Mouse (Mus musculus) liver, embryonic 14.5 days (tissue): ENCODE measurements around the gene Pip5k1b. TPM values are rescaled to one million over a fixed set of nuclear protein-coding genes. Genes with fewer than 3 reads are reported as not detected.
"Not testable (repeated sequence)": the region's sequence is repeated elsewhere in the genome, so short reads cannot be mapped to it uniquely, and the experiment has no call there.

Experiments
- ATAC-seq: fragments of 200-750 bp; cut with Nextera tagmentation; 2 replicates; pipeline ENCODE4 v1.8.0; 2017; ENCODE audit warnings: moderate number of reproducible peaks, mild to moderate bottlenecking, moderate library complexity; ENCODE audit not compliant: insufficient read depth
- DNase-seq, 3 experiments: peaks; one replicate each; pipeline ENCODE4 v3.0.0-alpha.2; 2012 to 2013; ENCODE audit warnings: low read depth in 3 of 3, low spot score in 3 of 3
- H3K27ac ChIP-seq: fragments of 300-500 bp; sonication (generic); 2 replicates; pipeline ENCODE4 v1.5.1; 2014; ENCODE audit warnings: moderate library complexity, mild to moderate bottlenecking, control low read depth, inconsistent platforms
- H3K27me3 ChIP-seq: fragments of 300-500 bp; sonication (generic); 2 replicates; pipeline ENCODE4 v1.6.1; 2014; ENCODE audit warnings: mild to moderate bottlenecking, low read length, moderate library complexity; ENCODE audit not compliant: control insufficient read depth, insufficient read depth
- H3K36me3 ChIP-seq: fragments of 300-500 bp; sonication (generic); replicated peaks from 2 replicates; pipeline ENCODE4 v1.6.1; 2014; ENCODE audit warnings: low read depth; ENCODE audit not compliant: control insufficient read depth, insufficient read depth
- H3K4me1 ChIP-seq, 2 experiments: fragments of 200-500 bp in 1 of 2; fragments of 300-500 bp in 1 of 2; sonication (generic) in 1 of 2; replicated peaks; 2 replicates each; pipeline ENCODE4 v1.6.1; 2012 to 2014; ENCODE audit warnings: antibody characterized with exemption in 1 of 2, inconsistent platforms in 1 of 2, low read length in 1 of 2; ENCODE audit not compliant: control insufficient read depth in 2 of 2, insufficient read depth in 2 of 2
- H3K4me2 ChIP-seq: fragments of 300-500 bp; sonication (generic); 2 replicates; pipeline ENCODE4 v1.6.1; 2014; ENCODE audit warnings: low read depth, mild to moderate bottlenecking, control low read depth, moderate library complexity
- H3K4me3 ChIP-seq, 2 experiments: fragments of 200-500 bp in 1 of 2; fragments of 300-500 bp in 1 of 2; sonication (generic) in 1 of 2; 2 replicates each; pipeline ENCODE4 v1.5.1; 2012 to 2014; ENCODE audit warnings: low read depth in 2 of 2, low read length in 2 of 2, mild to moderate bottlenecking in 2 of 2, control low read depth in 1 of 2, inconsistent platforms in 1 of 2, moderate library complexity in 1 of 2; ENCODE audit not compliant: insufficient read depth in 1 of 2
- H3K9ac ChIP-seq: fragments of 300-500 bp; sonication (generic); replicated peaks from 2 replicates; pipeline ENCODE4 v1.6.1; 2014; ENCODE audit warnings: mild to moderate bottlenecking, control low read depth, moderate library complexity
- H3K9me3 ChIP-seq: fragments of 300-500 bp; sonication (generic); 2 replicates; pipeline ENCODE4 v1.6.1; 2016; ENCODE audit warnings: low read length, mixed read lengths; ENCODE audit not compliant: control insufficient read depth
- CTCF ChIP-seq: IDR thresholded peaks from 2 replicates; pipeline ENCODE4 v1.5.1; 2016; ENCODE audit warnings: antibody characterized with exemption, low read depth, control low read depth
- EP300 ChIP-seq: IDR thresholded peaks from 2 replicates; pipeline ENCODE4 v1.6.1; 2016; ENCODE audit warnings: antibody characterized with exemption, low read depth
- WGBS: fragments of 180-500 bp; shearing (Covaris S2); extraction: QIAGEN DNeasy Blood & Tissue Kit; methylation state at CpG from one replicate; pipeline ENCODE4 v1.1.7; 2014; ENCODE audit not compliant: insufficient replicate concordance; 5-methylcytosine and 5-hydroxymethylcytosine counted together
- polyA plus RNA-seq, 2 experiments: library from polyadenylated mRNA; depleted of rRNA in 1 of 2; stranded (reverse) in 1 of 2; unstranded in 1 of 2; fragments of >200 nt; fragmentation: Nextera tagmentation in 1 of 2; extraction: Ambion mirVana in 1 of 2; gene quantifications; 2 replicates each; pipeline versions ENCODE4 v1.2.1 to v1.2.3; 2012 to 2014

The Pip5k1b gene
- polyA plus RNA-seq, 2 experiments: 8.1 to 10.8 TPM

- no peak for ATAC-seq
- Histone ChIP-seq H3K27ac (peak overlapping the region; percentile 23), H3K4me1 (peaks cover 21 to 28% of the 10 kb centered on the region in 2 experiments), H3K9ac (peak overlapping the region; percentile 80), H3K4me3 (peak overlapping the region; percentile 82 to 84), H3K36me3 (no peaks in the 10 kb centered on the region), H3K27me3 (peaks cover 17% of the 10 kb centered on the region), H3K4me2 (peak overlapping the region; percentile 82), H3K9me3 (no peaks in the 10 kb centered on the region)
- DNase-seq: no peak
- WGBS: under 1% methylated on average over 12 of the region's 12 CpGs
- TF ChIP-seq EP300: no peak
- peak; percentile 20 for TF ChIP-seq CTCF
Observed at GRCm38 (mm10) chr19:24556585-24556966, 904 bp upstream of the Pip5k1b start.

- Histone ChIP-seq H3K36me3 (no peaks in the 10 kb centered on the region), H3K27me3 (peaks cover 17% of the 10 kb centered on the region), H3K9ac (peak overlapping the region; percentile 80), H3K4me1 (peaks cover 21 to 28% of the 10 kb centered on the region in 2 experiments), H3K4me2 (peak overlapping the region; percentile 82), H3K27ac (peak overlapping the region; percentile 64), H3K4me3 (peak overlapping the region; percentile 82 to 84), H3K9me3 (no peaks in the 10 kb centered on the region)
- TF ChIP-seq EP300 (no peak), CTCF (no peak)
- ATAC-seq: peak; percentile 90
- 1% methylated on average over 44 of the region's 74 CpGs for WGBS
- DNase-seq: peak; percentile 60 to 69 (median 61)
Observed at GRCm38 (mm10) chr19:24555904-24556584, 372 bp upstream of the Pip5k1b start.

- H3K9ac ChIP-seq: peak overlapping the region; percentile 80
- H3K4me1 ChIP-seq: peaks cover 21 to 28% of the 10 kb centered on the region in 2 experiments
- TF ChIP-seq CTCF: no peak
- no peak for TF ChIP-seq EP300
- DNase-seq: peak; percentile 55 to 69 (median 61)
- under 1% methylated on average over 19 of the region's 19 CpGs for WGBS
- peak; percentile 68 for ATAC-seq
- no peaks in the 10 kb centered on the region for H3K9me3 ChIP-seq
- H3K36me3 ChIP-seq: no peaks in the 10 kb centered on the region
- H3K27me3 ChIP-seq: peaks cover 17% of the 10 kb centered on the region
- H3K27ac ChIP-seq: peak overlapping the region; percentile 64
- peak overlapping the region; percentile 82 for H3K4me2 ChIP-seq
- peak overlapping the region; percentile 82 to 84 for H3K4me3 ChIP-seq
Observed at GRCm38 (mm10) chr19:24554911-24555465, 684 bp downstream of the Pip5k1b start.

GRCm38 (mm10) chr19:24554425-24554824 lies 1.2 kb downstream of the Pip5k1b start:
- Histone ChIP-seq H3K4me3 (peak overlapping the region; percentile 82 to 84), H3K9me3 (no peaks in the 10 kb centered on the region), H3K36me3 (no peaks in the 10 kb centered on the region), H3K27ac (peak overlapping the region; percentile 64), H3K9ac (peak overlapping the region; percentile 80), H3K27me3 (peaks cover 17% of the 10 kb centered on the region), H3K4me2 (peak overlapping the region; percentile 82), H3K4me1 (peaks cover 21 to 28% of the 10 kb centered on the region in 2 experiments)
- DNase-seq: no peak
- ATAC-seq: no peak
- TF ChIP-seq EP300 (no peak), CTCF (no peak)
- WGBS: 19% methylated on average over 4 of the region's 4 CpGs

GRCm38 (mm10) chr19:24553291-24554075 lies 2.2 kb downstream of the Pip5k1b start:
- ATAC-seq: no peak
- no peaks in the 10 kb centered on the region for H3K36me3 ChIP-seq
- peak overlapping the region; percentile 80 for H3K9ac ChIP-seq
- peak overlapping the region; percentile 43 to 84 for H3K4me3 ChIP-seq
- no peaks in the 10 kb centered on the region; the same call in 1 of the 2 replicates for H3K9me3 ChIP-seq
- DNase-seq: no peak
- H3K4me2 ChIP-seq: peak overlapping the region; percentile 82
- H3K27ac ChIP-seq: peak overlapping the region; percentile 10; the same call in 1 of the 2 replicates
- no peak for TF ChIP-seq EP300
- TF ChIP-seq CTCF: no peak
- peaks cover 21 to 28% of the 10 kb centered on the region in 2 experiments for H3K4me1 ChIP-seq
- H3K27me3 ChIP-seq: peaks cover 14% of the 10 kb centered on the region
- WGBS: 72% methylated on average over 12 of the region's 12 CpGs

- H3K27me3 ChIP-seq, H3K9ac ChIP-seq, DNase-seq, ATAC-seq, H3K4me2 ChIP-seq, H3K36me3 ChIP-seq, H3K9me3 ChIP-seq, H3K4me3 ChIP-seq, H3K27ac ChIP-seq: not testable (repeated sequence)
- peaks cover 21 to 27% of the 10 kb centered on the region in 2 experiments for H3K4me1 ChIP-seq
- 75% methylated on average over 6 of the region's 6 CpGs for WGBS
Observed at GRCm38 (mm10) chr19:24552641-24553040, 3.0 kb downstream of the Pip5k1b start.
